10 mouse cellular contexts compared by ENCODE assay signal in genomic region chr1:187910718-187911117, GRCm38 (mm10).
DNase-seq lines count a peak whose midpoint lies in the region; ATAC-seq and TF ChIP-seq lines count a peak whose summit lies in the region.
"Had no signal": no experiment of that assay in that cellular context is flagged by ENCODE, and none has a peak within 500 bp of the region (broad histone marks: within the 10 kb centered on the region; RNA-seq: fewer than 3 reads in every experiment).

No protein-coding gene starts in this region.

- no peaks in the 10 kb centered on the region for H3K36me3 ChIP-seq in midbrain, postnatal 0 days (ENCODE audit: insufficient read depth, low read length)
- H3K36me3 ChIP-seq: lung, embryonic 15.5 days; neural tube, embryonic 13.5 days had no signal

- no peak overlapping the region for H3K4me3 ChIP-seq in midbrain, postnatal 0 days (ENCODE audit: low read depth, low read length)
- H3K4me3 ChIP-seq: lung, embryonic 15.5 days; neural tube, embryonic 13.5 days had no signal

- peak; percentile 65 for ATAC-seq in frontal cortex, adult (ENCODE audit: low TSS enrichment)
- no peak for ATAC-seq in midbrain, postnatal 0 days (ENCODE audit: low FRiP score)

- no peak for TF ChIP-seq CTCF in midbrain, postnatal 0 days (IDR thresholded peaks at IDR 0.05)

- H3K9ac ChIP-seq in midbrain, postnatal 0 days (replicated peaks; ENCODE audit: low read length, poor library complexity, severe bottlenecking): no peak overlapping the region
- H3K9ac ChIP-seq: lung, embryonic 15.5 days; neural tube, embryonic 13.5 days had no signal

- no peak overlapping the region for H3K4me2 ChIP-seq in midbrain, postnatal 0 days (ENCODE audit: low read depth, low read length, poor library complexity, severe bottlenecking)
- H3K4me2 ChIP-seq: lung, embryonic 15.5 days; neural tube, embryonic 13.5 days had no signal

- intact Hi-C loops in heart, postnatal 25 days (cut with DNase I): no loop called here

- H3K27me3 ChIP-seq in midbrain, postnatal 0 days (ENCODE audit: insufficient read depth, low read length): no peaks in the 10 kb centered on the region
- H3K27me3 ChIP-seq: lung, embryonic 15.5 days; neural tube, embryonic 13.5 days had no signal

- H3K4me1 ChIP-seq in midbrain, postnatal 0 days (ENCODE audit: insufficient read depth, low read length): no peaks in the 10 kb centered on the region
- H3K4me1 ChIP-seq: neural tube, embryonic 13.5 days had no signal

- H3K27ac ChIP-seq in midbrain, postnatal 0 days (ENCODE audit: low read depth, low read length): no peak overlapping the region
- H3K27ac ChIP-seq: lung, embryonic 15.5 days; neural tube, embryonic 13.5 days had no signal

- DNase-seq in gastrocnemius, postnatal 10 days: peak; percentile 17
- DNase-seq in gastrocnemius, postnatal 4 days (ENCODE audit: low spot score in 2 of 2): no peak
- peak; percentile 28 for DNase-seq in heart, postnatal 25 days (ENCODE audit: low spot score)
- peak; percentile 12 to 16 for DNase-seq in right cerebral cortex, postnatal 36 days (ENCODE audit: low spot score in 2 of 2)
- DNase-seq in B cell, adult 2 months: no peak
- DNase-seq in spleen, postnatal 10 days (ENCODE audit: low spot score in 2 of 2): no peak
- no peak for DNase-seq in midbrain, postnatal 0 days (ENCODE audit: low spot score)

- 91% methylated on average over 7 of the region's 7 CpGs for whole genome bisulfite sequencing in midbrain, postnatal 0 days

- no peaks in the 10 kb centered on the region for H3K9me3 ChIP-seq in midbrain, postnatal 0 days (ENCODE audit: low read length)
- H3K9me3 ChIP-seq: lung, embryonic 15.5 days; neural tube, embryonic 13.5 days had no signal

Comparison
In these comparisons a context has a peak if more than half of its experiments do, and no peak if none do; other contexts are left out.
1. DNase-seq: peak in gastrocnemius, postnatal 10 days (single experiment), heart, postnatal 25 days (single experiment) and right cerebral cortex, postnatal 36 days (2 of 2); none in gastrocnemius, postnatal 4 days (0 of 2), B cell, adult 2 months (0 of 2), spleen, postnatal 10 days (0 of 2) and midbrain, postnatal 0 days (single experiment).